In the genomic region with DNA sequence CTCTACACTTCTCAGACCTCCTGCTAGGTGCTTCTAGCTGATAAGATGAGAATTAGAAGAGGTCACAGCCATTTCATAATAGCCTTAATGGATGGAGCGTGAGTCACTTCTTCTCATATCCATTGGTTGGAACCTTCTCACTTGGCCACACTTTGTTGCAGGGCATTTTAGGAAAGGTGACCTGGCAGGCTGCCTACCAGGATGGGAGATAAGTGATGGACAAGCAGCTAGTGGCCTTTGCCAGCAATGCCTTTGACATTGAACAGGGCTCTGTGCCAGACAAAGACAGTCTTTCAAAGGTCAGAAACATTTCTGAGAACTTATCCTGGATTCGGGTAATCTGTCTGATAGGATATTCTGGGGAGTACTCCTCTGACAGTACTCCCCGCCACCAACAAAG, we compare ENCODE assay signal across 28 mouse cellular contexts. TPM values are rescaled to one million over a fixed set of nuclear protein-coding genes. Genes with fewer than 3 reads are reported as not detected.
A peak's percentile ranks its signal among the peaks of the same experiment; 100 is the strongest.
DNase-seq lines count a peak whose midpoint lies in the region; ATAC-seq lines count a peak whose summit lies in the region.
"Had no signal": no experiment of that assay in that cellular context is flagged by ENCODE, and none has a peak within 500 bp of the region (broad histone marks: within the 10 kb centered on the region; RNA-seq: fewer than 3 reads in every experiment).

No protein-coding gene starts in this region.

- no peak for ATAC-seq in heart, embryonic 11.5 days (replicated peaks; ENCODE audit: insufficient number of reproducible peaks, low FRiP score, low TSS enrichment)
- ATAC-seq: hindbrain, embryonic 16.5 days; intestine, embryonic 15.5 days; liver, embryonic 12.5 days had no signal

- H3K36me3 ChIP-seq in heart, embryonic 11.5 days (ENCODE audit: control insufficient read depth, insufficient read depth, low read length): no peaks in the 10 kb centered on the region
- H3K36me3 ChIP-seq: embryonic facial prominence, embryonic 13.5 days; forebrain, embryonic 12.5 days; intestine, embryonic 15.5 days; limb, embryonic 12.5 days; liver, embryonic 12.5 days; midbrain, embryonic 12.5 days had no signal

- H3K27me3 ChIP-seq in heart, embryonic 11.5 days (ENCODE audit: control insufficient read depth, insufficient read depth, low read length): peaks cover 14% of the 10 kb centered on the region; the same call in 1 of the 2 replicates
- H3K27me3 ChIP-seq: forebrain, embryonic 12.5 days; intestine, embryonic 15.5 days had no signal

- peaks cover 14% of the 10 kb centered on the region for H3K4me1 ChIP-seq in heart, embryonic 11.5 days (ENCODE audit: control insufficient read depth, insufficient read depth, low read length)

- DNase-seq in heart, adult 18-20 months: peak; percentile 72 to 73
- peak; percentile 38 to 51 for DNase-seq in adrenal gland, adult 18-20 months (ENCODE audit: low spot score in 2 of 2)
- peak; percentile 39 for DNase-seq in adrenal gland, postnatal 10 days
- DNase-seq in heart, postnatal 10 days: peak; percentile 52 to 74
- DNase-seq in gastrocnemius, adult 18-20 months (ENCODE audit: low spot score): no peak
- no peak for DNase-seq in left cerebral cortex, postnatal 4 days
- DNase-seq: cerebellum, adult 11-12 months; cerebellum, postnatal 25 days; embryo, embryonic 11 days; kidney, postnatal 25 days; lung, adult 2 months; lung, postnatal 14 days; right cerebral cortex, postnatal 14 days; thymus, postnatal 14 days had no signal

- no peak overlapping the region for H3K9ac ChIP-seq in heart, embryonic 11.5 days (ENCODE audit: low read depth, low read length)
- H3K9ac ChIP-seq: embryonic facial prominence, embryonic 13.5 days; forebrain, embryonic 12.5 days; intestine, embryonic 15.5 days; limb, embryonic 12.5 days; liver, embryonic 12.5 days; midbrain, embryonic 12.5 days had no signal

- WGBS in heart, embryonic 11.5 days (ENCODE audit: insufficient replicate concordance): 58% methylated on average over 3 of the region's 3 CpGs

- intact Hi-C loops in heart, postnatal 10 days (cut with DNase I): no loop called here
- intact Hi-C loops in left cerebral cortex, postnatal 4 days (cut with DNase I): no loop called here

- no peak overlapping the region for H3K4me3 ChIP-seq in heart, embryonic 11.5 days (ENCODE audit: low read depth, low read length)
- H3K4me3 ChIP-seq: embryonic facial prominence, embryonic 13.5 days; erythroblast, embryonic 14.5 days; forebrain, embryonic 12.5 days; intestine, embryonic 15.5 days; layer of hippocampus, adult 2 months; limb, embryonic 12.5 days; liver, embryonic 12.5 days; midbrain, embryonic 12.5 days had no signal

- H3K4me2 ChIP-seq in heart, embryonic 11.5 days: no peak overlapping the region
- H3K4me2 ChIP-seq: embryonic facial prominence, embryonic 13.5 days; forebrain, embryonic 12.5 days; intestine, embryonic 15.5 days; limb, embryonic 12.5 days; liver, embryonic 12.5 days; midbrain, embryonic 12.5 days had no signal

- no peaks in the 10 kb centered on the region for H3K9me3 ChIP-seq in heart, embryonic 11.5 days (replicated peaks; ENCODE audit: control insufficient read depth, low read length)
- H3K9me3 ChIP-seq: embryonic facial prominence, embryonic 13.5 days; forebrain, embryonic 12.5 days; intestine, embryonic 15.5 days; limb, embryonic 12.5 days; liver, embryonic 12.5 days; midbrain, embryonic 12.5 days had no signal

- no peak overlapping the region for H3K27ac ChIP-seq in heart, embryonic 11.5 days (ENCODE audit: low read depth, low read length)
- H3K27ac ChIP-seq: embryonic facial prominence, embryonic 13.5 days; forebrain, embryonic 12.5 days; intestine, embryonic 15.5 days; layer of hippocampus, adult 2 months; limb, embryonic 12.5 days; liver, embryonic 12.5 days; midbrain, embryonic 12.5 days had no signal

RNA-seq across cellular contexts. Expression of gene Syt13, which starts 28.5 kb away (rescaled TPM):
- total RNA-seq in heart, adult 18-20 months (2021): under 1 TPM; 0.32 to 0.75 TPM
- polyA plus RNA-seq in heart, embryonic 11.5 days (2014; fragmentation: Nextera tagmentation; extraction: Ambion mirVana): 0.25 and 0.52 TPM in 2 replicates
- 1 to 10 TPM; 1.0 to 2.8 TPM for total RNA-seq in adrenal gland, adult 18-20 months (2021)
- 1 to 10 TPM in 1 of 2 experiments, under 1 TPM in 1; 0.97 to 1.1 TPM for total RNA-seq in adrenal gland, postnatal 10 days (2021)
- total RNA-seq in heart, postnatal 10 days (2021): under 1 TPM; 0.07 to 0.48 TPM
- under 1 TPM in 1 of 2 experiments, not detected in 1; 0.21 TPM for total RNA-seq in gastrocnemius, adult 18-20 months (2021)
- 10 to 100 TPM; 24.3 to 31.7 TPM for total RNA-seq in left cerebral cortex, postnatal 4 days (2021)
- total RNA-seq: hematopoietic stem cell, adult 5-6 weeks; megakaryocyte progenitor cell, adult 5-6 weeks; monocyte, adult 5-6 weeks; neutrophil, adult 5-6 weeks had no signal
- polyA plus RNA-seq: erythroblast, embryonic 14.5 days had no signal

Comparison
In these comparisons a context has a peak if more than half of its experiments do, and no peak if none do; other contexts are left out.
1. DNase-seq: peak in heart, adult 18-20 months (2 of 2), adrenal gland, adult 18-20 months (2 of 2), adrenal gland, postnatal 10 days (single experiment) and heart, postnatal 10 days (2 of 2); none in gastrocnemius, adult 18-20 months (single experiment) and left cerebral cortex, postnatal 4 days (single experiment).
2. RNA of gene Syt13, which starts 28.5 kb away (total RNA-seq): 24.3 to 31.7 TPM in left cerebral cortex, postnatal 4 days; 1.0 to 2.8 TPM in adrenal gland, adult 18-20 months, 0.97 to 1.1 TPM in adrenal gland, postnatal 10 days, 0.32 to 0.75 TPM in heart, adult 18-20 months, 0.07 to 0.48 TPM in heart, postnatal 10 days and 0.21 TPM in gastrocnemius, adult 18-20 months; every median in the first group is over 4 times any median in the second.